Mouse (Mus musculus): Measurements from ENCODE around the gene Gm20388. TPM values are rescaled to one million over a fixed set of nuclear protein-coding genes. Genes with fewer than 3 reads are reported as not detected.

The Gm20388 gene
- polyA plus RNA-seq, 1 experiment from 2014 or later: not detected

- no peak for ATAC-seq (ENCODE audit: insufficient number of reproducible peaks, insufficient read depth, low FRiP score, low TSS enrichment, low read depth)
Measured at GRCm38 (mm10) chr8:121196726-121197668, 1286.4 kb downstream of the Gm20388 start.

GRCm38 (mm10) chr8:121200069-121200468, 1289.4 kb downstream of the Gm20388 start:
- no peaks in the 10 kb centered on the region for H3K36me3 ChIP-seq
- H3K4me1 ChIP-seq: peaks cover 14% of the 10 kb centered on the region; the same call in 1 of the 2 replicates
- no peak overlapping the region for H3K4me3 ChIP-seq
- no peaks in the 10 kb centered on the region for H3K9me3 ChIP-seq
- H3K27ac ChIP-seq: no peak overlapping the region
- no peak overlapping the region for H3K9ac ChIP-seq
- ATAC-seq (ENCODE audit: insufficient number of reproducible peaks, insufficient read depth, low FRiP score, low TSS enrichment, low read depth): no peak
- H3K4me2 ChIP-seq: no peak overlapping the region
- 77% methylated on average over 12 of the region's 12 CpGs for WGBS
- H3K27me3 ChIP-seq: peaks cover 17% of the 10 kb centered on the region

More at GRCm38 (mm10) chr8:121196726-121197668, 1286.4 kb downstream of the Gm20388 start:
- Histone ChIP-seq H3K4me1 (peaks cover 8% of the 10 kb centered on the region; the same call in 1 of the 2 replicates), H3K9me3 (no peaks in the 10 kb centered on the region), H3K27me3 (peaks cover 30% of the 10 kb centered on the region), H3K36me3 (no peaks in the 10 kb centered on the region), H3K27ac (no peak overlapping the region), H3K4me2 (no peak overlapping the region), H3K9ac (no peak overlapping the region), H3K4me3 (no peak overlapping the region)
- WGBS: 82% methylated on average over 16 of the region's 16 CpGs

GRCm38 (mm10) chr8:121200979-121201378, 1290.3 kb downstream of the Gm20388 start:
- H3K27me3 ChIP-seq: peaks cover 11% of the 10 kb centered on the region
- no peak overlapping the region for H3K27ac ChIP-seq
- peaks cover 20% of the 10 kb centered on the region; the same call in 1 of the 2 replicates for H3K4me1 ChIP-seq
- no peak overlapping the region for H3K9ac ChIP-seq
- H3K9me3 ChIP-seq: no peaks in the 10 kb centered on the region
- H3K4me3 ChIP-seq: no peak overlapping the region
- H3K4me2 ChIP-seq: no peak overlapping the region
- no peak; the same call in 1 of the 2 replicates for ATAC-seq (ENCODE audit: insufficient number of reproducible peaks, insufficient read depth, low FRiP score, low TSS enrichment, low read depth)
- H3K36me3 ChIP-seq: no peaks in the 10 kb centered on the region
- 56% methylated on average over 3 of the region's 3 CpGs for WGBS

GRCm38 (mm10) chr8:121201651-121202050, 1291.0 kb downstream of the Gm20388 start:
- WGBS: 72% methylated on average over 7 of the region's 7 CpGs
- no peak for ATAC-seq (ENCODE audit: insufficient number of reproducible peaks, insufficient read depth, low FRiP score, low TSS enrichment, low read depth)
- H3K27ac ChIP-seq: no peak overlapping the region
- no peaks in the 10 kb centered on the region for H3K9me3 ChIP-seq
- no peak overlapping the region for H3K9ac ChIP-seq
- H3K36me3 ChIP-seq: no peaks in the 10 kb centered on the region
- no peak overlapping the region for H3K4me2 ChIP-seq
- peaks cover 11% of the 10 kb centered on the region for H3K27me3 ChIP-seq
- peaks cover 18% of the 10 kb centered on the region; the same call in 1 of the 2 replicates for H3K4me1 ChIP-seq
- H3K4me3 ChIP-seq: no peak overlapping the region

- H3K27ac ChIP-seq: peak overlapping the region; percentile 57
- no peak overlapping the region for H3K4me3 ChIP-seq
- ATAC-seq (ENCODE audit: insufficient number of reproducible peaks, insufficient read depth, low FRiP score, low TSS enrichment, low read depth): no peak
Measured at GRCm38 (mm10) chr8:121203612-121204376, 1293.2 kb downstream of the Gm20388 start.

GRCm38 (mm10) chr8:121207171-121207570, 1296.5 kb downstream of the Gm20388 start:
- Histone ChIP-seq H3K4me2 (no peak overlapping the region), H3K9me3 (no peaks in the 10 kb centered on the region), H3K36me3 (no peaks in the 10 kb centered on the region), H3K27ac (no peak overlapping the region), H3K4me3 (no peak overlapping the region), H3K9ac (no peak overlapping the region), H3K27me3 (peaks cover 6% of the 10 kb centered on the region; the same call in 1 of the 2 replicates), H3K4me1 (peaks cover 21% of the 10 kb centered on the region)
- 84% methylated on average over 2 of the region's 2 CpGs for WGBS
- no peak for ATAC-seq (ENCODE audit: insufficient number of reproducible peaks, insufficient read depth, low FRiP score, low TSS enrichment, low read depth)

More at GRCm38 (mm10) chr8:121203612-121204376, 1293.2 kb downstream of the Gm20388 start:
- Histone ChIP-seq H3K4me1 (0 out of 2 replicates have a peak, but pooled peaks cover 21% of the 10 kb centered on the region), H3K9ac (no peak overlapping the region), H3K36me3 (no peaks in the 10 kb centered on the region), H3K27me3 (peaks cover 14% of the 10 kb centered on the region), H3K9me3 (no peaks in the 10 kb centered on the region), H3K4me2 (no peak overlapping the region)
- 58% methylated on average over 19 of the region's 19 CpGs for WGBS

- Histone ChIP-seq H3K4me3 (no peak overlapping the region), H3K27me3 (peaks cover 11% of the 10 kb centered on the region; the same call in 1 of the 2 replicates), H3K27ac (no peak overlapping the region), H3K36me3 (no peaks in the 10 kb centered on the region), H3K9me3 (no peaks in the 10 kb centered on the region), H3K9ac (no peak overlapping the region), H3K4me1 (peaks cover 15% of the 10 kb centered on the region), H3K4me2 (no peak overlapping the region)
- no peak for ATAC-seq (ENCODE audit: insufficient number of reproducible peaks, insufficient read depth, low FRiP score, low TSS enrichment, low read depth)
- WGBS: 88% methylated on average over 3 of the region's 3 CpGs
Measured at GRCm38 (mm10) chr8:121210627-121211026, 1300.0 kb downstream of the Gm20388 start.

GRCm38 (mm10) chr8:121213236-121213635, 1302.6 kb downstream of the Gm20388 start:
- Histone ChIP-seq H3K4me3 (no peak overlapping the region), H3K9ac (no peak overlapping the region), H3K27ac (no peak overlapping the region; the same call in 1 of the 2 replicates), H3K9me3 (no peaks in the 10 kb centered on the region), H3K36me3 (no peaks in the 10 kb centered on the region), H3K4me1 (peaks cover 7% of the 10 kb centered on the region), H3K27me3 (peaks cover 6% of the 10 kb centered on the region; the same call in 1 of the 2 replicates), H3K4me2 (no peak overlapping the region)
- no peak for ATAC-seq (ENCODE audit: insufficient number of reproducible peaks, insufficient read depth, low FRiP score, low TSS enrichment, low read depth)
- 46% methylated on average over 15 of the region's 15 CpGs for WGBS

- Histone ChIP-seq H3K9ac (no peak overlapping the region), H3K4me3 (no peak overlapping the region), H3K36me3 (no peaks in the 10 kb centered on the region), H3K27me3 (peaks cover 6% of the 10 kb centered on the region; the same call in 1 of the 2 replicates), H3K9me3 (no peaks in the 10 kb centered on the region), H3K27ac (no peak overlapping the region), H3K4me2 (no peak overlapping the region), H3K4me1 (peaks cover 7% of the 10 kb centered on the region)
- ATAC-seq (ENCODE audit: insufficient number of reproducible peaks, insufficient read depth, low FRiP score, low TSS enrichment, low read depth): no peak
- WGBS: 57% methylated on average over 10 of the region's 10 CpGs
Measured at GRCm38 (mm10) chr8:121213651-121214050, 1303.0 kb downstream of the Gm20388 start.

GRCm38 (mm10) chr8:121214975-121215374, 1304.3 kb downstream of the Gm20388 start:
- Histone ChIP-seq H3K27me3 (peaks cover 13% of the 10 kb centered on the region), H3K4me2 (no peak overlapping the region), H3K36me3 (no peaks in the 10 kb centered on the region), H3K4me1 (peaks cover 13% of the 10 kb centered on the region), H3K4me3 (no peak overlapping the region), H3K27ac (no peak overlapping the region), H3K9ac (no peak overlapping the region), H3K9me3 (no peaks in the 10 kb centered on the region)
- WGBS: 80% methylated on average over 10 of the region's 10 CpGs
- ATAC-seq (ENCODE audit: insufficient number of reproducible peaks, insufficient read depth, low FRiP score, low TSS enrichment, low read depth): no peak

GRCm38 (mm10) chr8:121216441-121216949, 1305.9 kb downstream of the Gm20388 start:
- Histone ChIP-seq H3K4me2 (no peak overlapping the region), H3K9me3 (no peaks in the 10 kb centered on the region), H3K9ac (no peak overlapping the region), H3K4me3 (no peak overlapping the region), H3K36me3 (no peaks in the 10 kb centered on the region), H3K27me3 (peaks cover 21% of the 10 kb centered on the region), H3K4me1 (peaks cover 21% of the 10 kb centered on the region), H3K27ac (no peak overlapping the region)
- 86% methylated on average over 10 of the region's 10 CpGs for WGBS
- ATAC-seq (ENCODE audit: insufficient number of reproducible peaks, insufficient read depth, low FRiP score, low TSS enrichment, low read depth): no peak
